Mouse (Mus musculus) heart, postnatal 0 days (tissue): Measurements from ENCODE around the gene Spred2. TPM values are rescaled to one million over a fixed set of nuclear protein-coding genes. Genes with fewer than 3 reads are reported as not detected.

Experiments
- ATAC-seq: fragments of 200-750 bp; cut with Nextera tagmentation; 2 replicates; pipeline ENCODE4 v1.8.0; 2017; ENCODE audit warnings: low read depth, moderate number of reproducible peaks, moderate library complexity; ENCODE audit not compliant: insufficient read depth
- DNase-seq: peaks from one replicate; pipeline ENCODE4 v3.0.0-alpha.2; 2016; ENCODE audit warnings: low spot score
- H3K27ac ChIP-seq: fragments of 300-500 bp; sonication (generic); 2 replicates; pipeline ENCODE4 v1.5.1; 2014; ENCODE audit warnings: low read depth, mild to moderate bottlenecking
- H3K27me3 ChIP-seq: fragments of 300-500 bp; sonication (generic); 2 replicates; pipeline ENCODE4 v1.6.1; 2014; ENCODE audit warnings: low read length, mixed read lengths; ENCODE audit not compliant: control insufficient read depth, insufficient read depth
- H3K36me3 ChIP-seq: fragments of 300-500 bp; sonication (generic); replicated peaks from 2 replicates; pipeline ENCODE4 v1.6.1; 2014; ENCODE audit warnings: low read length, mixed read lengths; ENCODE audit not compliant: control insufficient read depth, insufficient read depth
- H3K4me1 ChIP-seq: fragments of 300-500 bp; sonication (generic); 2 replicates; pipeline ENCODE4 v1.6.1; 2014; ENCODE audit warnings: antibody characterized with exemption; ENCODE audit not compliant: control insufficient read depth, insufficient read depth
- H3K4me2 ChIP-seq: fragments of 300-500 bp; sonication (generic); 2 replicates; pipeline ENCODE4 v1.6.1; 2014; ENCODE audit warnings: low read depth, mild to moderate bottlenecking, low read length, moderate library complexity
- H3K4me3 ChIP-seq: fragments of 300-500 bp; sonication (generic); 2 replicates; pipeline ENCODE4 v1.5.1; 2014; ENCODE audit warnings: low read depth, low read length
- H3K9ac ChIP-seq: fragments of 300-500 bp; sonication (generic); replicated peaks from 2 replicates; pipeline ENCODE4 v1.6.1; 2014; ENCODE audit warnings: low read depth, low read length, mixed read lengths
- H3K9me3 ChIP-seq: fragments of 300-500 bp; sonication (generic); replicated peaks from 2 replicates; pipeline ENCODE4 v1.6.1; 2016; ENCODE audit warnings: low read length; ENCODE audit not compliant: control insufficient read depth
- CTCF ChIP-seq: IDR thresholded peaks from 2 replicates; pipeline ENCODE4 v1.5.1; 2016; ENCODE audit warnings: antibody characterized with exemption, control low read depth, low read depth
- EP300 ChIP-seq: IDR thresholded peaks from 2 replicates; pipeline ENCODE4 v1.6.1; 2016; ENCODE audit warnings: antibody characterized with exemption, low read depth
- WGBS: fragments of 180-500 bp; shearing (Covaris S2); extraction: QIAGEN DNeasy Blood & Tissue Kit; methylation state at CpG from one replicate; pipeline ENCODE4 v1.1.7; 2014; 5-methylcytosine and 5-hydroxymethylcytosine counted together
- polyA plus RNA-seq: library from polyadenylated mRNA; unstranded; fragments of >200 nt; fragmentation: Nextera tagmentation; extraction: Ambion mirVana; gene quantifications from 2 replicates; pipeline ENCODE4 v1.2.1, GENCODE M21; 2015
- total RNA-seq: library from RNA; depleted of rRNA; stranded (reverse); fragments of >200 nt; gene quantifications from 2 replicates; pipeline ENCODE4 v1.2.3, GENCODE M21; 2014; ENCODE audit warnings: low replicate concordance

The Spred2 gene
- total and polyA plus RNA-seq, 2 experiments from 2014 or later: 3.2 to 8.2 TPM

DNA sequence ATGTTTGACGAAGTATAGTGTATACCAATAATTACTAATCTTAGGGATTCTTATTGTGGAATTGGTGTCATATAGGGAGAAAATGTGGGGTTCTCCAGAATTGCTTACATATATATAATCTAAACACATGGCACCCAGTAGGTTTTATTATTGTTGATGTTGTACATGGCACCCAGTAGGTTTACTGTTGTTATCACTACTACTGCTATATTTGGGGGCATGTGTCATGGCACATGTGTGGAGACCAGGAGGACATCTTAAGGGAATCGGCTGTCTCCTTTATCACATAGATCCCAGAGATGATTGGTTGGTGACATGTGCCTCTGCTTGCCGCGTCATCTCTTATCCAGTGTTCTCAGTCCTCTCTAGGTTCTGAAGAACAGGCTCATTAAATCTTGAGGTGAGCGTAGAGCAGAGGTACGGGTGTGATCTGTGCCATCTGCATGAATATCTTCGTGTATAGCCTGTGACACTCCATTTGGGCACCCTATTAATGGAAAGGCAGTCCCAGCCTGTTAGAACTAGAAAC is 70.2 kb downstream of the Spred2 start:
- Histone ChIP-seq H3K9ac (no peak overlapping the region), H3K4me2 (no peak overlapping the region), H3K4me3 (no peak overlapping the region), H3K27ac (no peak overlapping the region), H3K27me3 (no peaks in the 10 kb centered on the region), H3K36me3 (0 out of 2 replicates have a peak, but pooled peaks cover 9% of the 10 kb centered on the region), H3K9me3 (no peaks in the 10 kb centered on the region), H3K4me1 (peaks cover 9% of the 10 kb centered on the region; the same call in 1 of the 2 replicates)
- 84% methylated on average over 7 of the region's 7 CpGs for WGBS
- DNase-seq: no peak
- ATAC-seq: no peak
- TF ChIP-seq EP300 (no peak), CTCF (no peak)

DNA sequence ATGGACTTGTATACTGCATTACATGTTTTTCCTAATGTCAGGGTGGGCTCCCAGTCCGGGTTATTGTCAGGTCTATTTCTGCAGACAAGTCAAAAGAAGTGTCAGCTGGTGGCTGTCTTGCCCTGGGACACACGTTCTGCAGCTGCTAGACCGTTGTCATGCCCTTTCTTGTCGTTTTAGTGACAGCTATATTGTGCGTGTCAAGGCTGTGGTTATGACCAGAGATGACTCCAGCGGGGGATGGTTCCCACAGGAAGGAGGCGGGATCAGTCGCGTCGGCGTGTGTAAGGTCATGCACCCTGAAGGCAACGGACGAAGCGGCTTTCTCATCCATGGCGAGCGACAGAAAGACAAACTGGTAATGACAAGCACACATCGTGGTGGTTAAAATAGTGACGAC is 73.8 kb downstream of the Spred2 start:
- DNase-seq: no peak
- Histone ChIP-seq H3K36me3 (peaks cover 15% of the 10 kb centered on the region; the same call in 1 of the 2 replicates), H3K27ac (no peak overlapping the region), H3K27me3 (no peaks in the 10 kb centered on the region), H3K4me3 (no peak overlapping the region), H3K4me2 (no peak overlapping the region), H3K9ac (no peak overlapping the region), H3K4me1 (no peaks in the 10 kb centered on the region), H3K9me3 (no peaks in the 10 kb centered on the region)
- 55% methylated on average over 18 of the region's 18 CpGs for WGBS
- TF ChIP-seq CTCF: no peak
- no peak for TF ChIP-seq EP300
- no peak for ATAC-seq

DNA sequence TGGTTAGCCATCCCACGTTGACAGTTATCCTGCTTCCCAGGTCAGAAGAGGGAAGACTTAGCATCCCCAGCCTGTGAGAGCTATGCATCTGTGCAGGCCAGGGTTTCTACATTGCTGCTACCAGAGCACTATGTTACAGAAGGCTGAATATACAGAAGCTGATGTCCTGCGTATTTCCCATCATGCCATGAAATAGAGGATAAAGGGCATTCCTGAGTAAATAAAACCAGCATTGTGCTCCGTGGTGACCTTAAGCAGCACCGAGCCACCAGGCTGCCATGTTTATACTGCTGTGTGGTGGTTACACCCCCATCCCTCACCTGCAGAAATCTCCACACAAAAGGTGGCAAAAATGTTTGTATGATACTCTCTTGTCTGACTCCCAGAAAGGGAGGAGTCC is 78.7 kb downstream of the Spred2 start:
- ATAC-seq (no peak), DNase-seq (no peak)
- H3K27me3 ChIP-seq: no peaks in the 10 kb centered on the region
- H3K36me3 ChIP-seq: peaks cover 39% of the 10 kb centered on the region
- H3K4me2 ChIP-seq: no peak overlapping the region
- 92% methylated on average over 4 of the region's 4 CpGs for WGBS
- no peak for TF ChIP-seq EP300
- no peak for TF ChIP-seq CTCF
- H3K9me3 ChIP-seq: no peaks in the 10 kb centered on the region
- H3K9ac ChIP-seq: no peak overlapping the region
- no peak overlapping the region for H3K4me3 ChIP-seq
- H3K4me1 ChIP-seq: no peaks in the 10 kb centered on the region
- no peak overlapping the region for H3K27ac ChIP-seq

DNA sequence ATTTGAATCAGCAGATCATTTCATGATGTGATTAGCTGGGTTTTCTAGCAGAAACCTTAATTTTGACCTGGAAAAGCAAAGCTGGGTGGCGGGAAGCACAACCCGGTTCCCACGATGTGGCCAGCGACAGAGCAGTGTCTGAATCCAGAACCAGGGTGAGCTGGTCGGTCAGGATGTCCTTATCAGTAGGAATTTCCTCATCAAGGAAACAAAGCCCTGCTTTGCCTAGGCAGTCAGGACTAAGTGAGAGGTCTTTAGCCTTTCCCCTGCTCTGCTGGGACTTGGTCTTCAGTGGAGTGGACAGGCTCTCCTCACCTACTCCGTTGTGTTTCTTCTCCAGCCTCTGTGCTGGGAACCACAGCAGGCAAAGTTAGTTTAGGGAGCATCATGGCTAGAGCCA is 83.5 kb downstream of the Spred2 start:
- H3K9ac ChIP-seq: no peak overlapping the region
- no peak for DNase-seq
- no peak overlapping the region for H3K27ac ChIP-seq
- H3K4me3 ChIP-seq: no peak overlapping the region
- H3K4me2 ChIP-seq: no peak overlapping the region
- H3K36me3 ChIP-seq: peaks cover 37% of the 10 kb centered on the region
- WGBS: 33% methylated on average over 6 of the region's 6 CpGs
- TF ChIP-seq EP300 (no peak), CTCF (no peak)
- H3K4me1 ChIP-seq: peaks cover 12% of the 10 kb centered on the region
- no peaks in the 10 kb centered on the region for H3K9me3 ChIP-seq
- H3K27me3 ChIP-seq: no peaks in the 10 kb centered on the region
- ATAC-seq: peak; percentile 55; the same call in 1 of the 2 replicates

DNA sequence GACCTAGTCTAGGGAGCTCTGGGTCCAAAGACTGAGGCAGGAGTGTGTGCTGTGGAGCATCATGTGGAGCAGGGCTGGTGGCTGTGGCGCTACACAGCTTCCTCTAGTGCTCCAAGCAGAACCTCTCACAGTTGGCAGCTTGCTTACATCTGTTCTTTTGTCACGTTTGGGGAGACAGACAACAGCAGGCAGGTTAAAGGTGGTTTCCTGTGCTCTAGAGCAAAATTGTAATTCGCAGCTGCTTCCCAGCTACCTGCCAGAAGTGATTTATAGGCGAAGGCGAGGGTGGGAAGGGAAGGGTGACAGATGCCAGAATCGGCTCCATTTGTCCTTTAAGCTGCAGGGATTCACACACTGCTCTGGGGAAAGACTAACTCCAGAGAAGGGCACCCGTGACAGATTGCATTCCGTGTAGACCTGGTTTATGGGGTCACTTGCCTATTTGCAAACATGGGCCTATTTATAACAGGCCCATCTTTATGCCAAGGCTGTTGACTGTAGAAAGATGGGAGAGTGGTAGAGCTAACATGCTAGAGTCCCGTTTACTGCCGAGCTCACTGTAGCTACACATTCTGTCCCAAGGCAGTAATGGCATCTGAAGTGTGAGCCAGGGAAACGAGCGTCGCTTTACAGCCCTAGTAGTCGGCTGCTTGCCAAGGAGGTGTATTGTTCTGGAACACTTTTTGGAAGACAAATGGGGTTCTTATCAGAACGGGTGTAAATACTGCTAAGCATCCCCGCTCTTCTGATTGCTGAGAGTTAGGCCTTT is 87.2 kb downstream of the Spred2 start:
- H3K4me3 ChIP-seq: no peak overlapping the region
- 32% methylated on average over 16 of the region's 16 CpGs for WGBS
- H3K4me1 ChIP-seq: peaks cover 12% of the 10 kb centered on the region
- DNase-seq (peak; percentile 43), ATAC-seq (0 out of 2 replicates have a peak, but pooled peaks have one; percentile 24)
- H3K9me3 ChIP-seq: no peaks in the 10 kb centered on the region
- no peak for TF ChIP-seq EP300
- TF ChIP-seq CTCF: no peak
- peaks cover 32% of the 10 kb centered on the region for H3K36me3 ChIP-seq
- no peak overlapping the region for H3K4me2 ChIP-seq
- H3K27ac ChIP-seq: peak overlapping the region; percentile 54; the same call in 1 of the 2 replicates
- H3K27me3 ChIP-seq: no peaks in the 10 kb centered on the region
- no peak overlapping the region for H3K9ac ChIP-seq
